Mouse (Mus musculus) forebrain, postnatal 0 days (tissue): Measurements from ENCODE around the gene Gcnt7. TPM values are rescaled to one million over a fixed set of nuclear protein-coding genes. Genes with fewer than 3 reads are reported as not detected.

Experiments used
- ATAC-seq: fragments of 200-750 bp; cut with Nextera tagmentation; 2 replicates; pipeline ENCODE4 v1.8.0; 2017; ENCODE audit warnings: mild to moderate bottlenecking, moderate library complexity
- DNase-seq: peaks from one replicate; pipeline ENCODE4 v3.0.0-alpha.2; 2015
- H3K27ac ChIP-seq: fragments of 300-500 bp; sonication (generic); 2 replicates; pipeline ENCODE4 v1.5.1; 2014; ENCODE audit warnings: low read depth, mild to moderate bottlenecking, antibody characterized with exemption, low read length, moderate library complexity, mixed read lengths
- H3K27me3 ChIP-seq: fragments of 300-500 bp; sonication (generic); 2 replicates; pipeline ENCODE4 v1.6.1; 2014; ENCODE audit warnings: mild to moderate bottlenecking, low read length, mixed read lengths; ENCODE audit not compliant: insufficient read depth
- H3K36me3 ChIP-seq: fragments of 300-500 bp; sonication (generic); 2 replicates; pipeline ENCODE4 v1.6.1; 2014; ENCODE audit warnings: mild to moderate bottlenecking, moderate library complexity; ENCODE audit not compliant: insufficient read depth
- H3K4me1 ChIP-seq: fragments of 300-500 bp; sonication (generic); 2 replicates; pipeline ENCODE4 v1.6.1; 2014; ENCODE audit warnings: antibody characterized with exemption; ENCODE audit not compliant: insufficient read depth
- H3K4me2 ChIP-seq: fragments of 300-500 bp; sonication (generic); 2 replicates; pipeline ENCODE4 v1.6.1; 2014; ENCODE audit warnings: low read depth, mild to moderate bottlenecking, moderate library complexity
- H3K4me3 ChIP-seq: fragments of 300-500 bp; sonication (generic); 2 replicates; pipeline ENCODE4 v1.5.1; 2014; ENCODE audit warnings: low read depth, low read length, mixed read lengths
- H3K9ac ChIP-seq: fragments of 300-500 bp; sonication (generic); 2 replicates; pipeline ENCODE4 v1.6.1; 2014; ENCODE audit warnings: mild to moderate bottlenecking
- H3K9me3 ChIP-seq: fragments of 300-500 bp; sonication (generic); 2 replicates; pipeline ENCODE4 v1.6.1; 2016; ENCODE audit warnings: low read length
- CTCF ChIP-seq: sonication (generic); IDR thresholded peaks from 2 replicates; pipeline ENCODE4 v1.5.1; 2016; ENCODE audit warnings: antibody characterized with exemption, control low read depth, low read depth
- WGBS: fragments of 180-500 bp; shearing (Covaris S2); extraction: QIAGEN DNeasy Blood & Tissue Kit; methylation state at CpG from one replicate; pipeline ENCODE4 v1.1.7; 2014; 5-methylcytosine and 5-hydroxymethylcytosine counted together
- polyA plus RNA-seq: library from polyadenylated mRNA; unstranded; fragments of >200 nt; fragmentation: Nextera tagmentation; extraction: Ambion mirVana; gene quantifications from 2 replicates; pipeline ENCODE4 v1.2.1, GENCODE M21; 2015
- total RNA-seq: library from RNA; depleted of rRNA; stranded (reverse); fragments of >200 nt; gene quantifications from 2 replicates; pipeline ENCODE4 v1.2.3, GENCODE M21; 2014

Gcnt7 gene
- total and polyA plus RNA-seq, 2 experiments from 2014 or later, result 0.74 TPM; not detected in 1

- no peak for TF ChIP-seq CTCF
- Histone ChIP-seq H3K4me1 (peaks cover 11% of the 10 kb centered on the region; the same call in 1 of the 2 replicates), H3K4me3 (peak overlapping the region; percentile 86), H3K9ac (peak overlapping the region; percentile 73), H3K4me2 (peak overlapping the region; percentile 66), H3K27me3 (no peaks in the 10 kb centered on the region), H3K27ac (no peak overlapping the region), H3K36me3 (peaks cover 13% of the 10 kb centered on the region), H3K9me3 (no peaks in the 10 kb centered on the region)
- WGBS, result 31% methylated on average over 6 of the region's 6 CpGs
- DNase-seq, result no peak
- no peak for ATAC-seq
These were observed 17.2 kb downstream of the Gcnt7 start for GRCm38 (mm10) chr2:172441176-172441575.

- ATAC-seq (peak; percentile 66), DNase-seq (no peak)
- Histone ChIP-seq H3K4me3 (peak overlapping the region; percentile 86), H3K9me3 (no peaks in the 10 kb centered on the region), H3K36me3 (peaks cover 8% of the 10 kb centered on the region), H3K4me1 (peaks cover 11% of the 10 kb centered on the region; the same call in 1 of the 2 replicates), H3K27ac (peak overlapping the region; percentile 51), H3K9ac (peak overlapping the region; percentile 73), H3K27me3 (no peaks in the 10 kb centered on the region), H3K4me2 (peak overlapping the region; percentile 66)
- WGBS, result 2% methylated on average over 21 of the region's 21 CpGs
- no peak for TF ChIP-seq CTCF
These were observed 17.8 kb downstream of the Gcnt7 start for GRCm38 (mm10) chr2:172440640-172441005.

GRCm38 (mm10) chr2:172439843-172440639 lies 18.4 kb downstream of the Gcnt7 start, which contains the start of gene Rtf2:
Gene Rtf2, plus strand, starts transcription at chr2:172440556.
- Histone ChIP-seq H3K27ac (peak within 1 kb of the TSS; percentile 51), H3K9ac (peak within 1 kb of the TSS; percentile 73), H3K27me3 (no peaks in the 10 kb centered on the region), H3K4me3 (peak within 1 kb of the TSS; percentile 86), H3K4me2 (peak within 1 kb of the TSS; percentile 66), H3K36me3 (peaks cover 2% of the 10 kb centered on the region; the same call in 1 of the 2 replicates), H3K4me1 (peaks cover 11% of the 10 kb centered on the region; the same call in 1 of the 2 replicates), H3K9me3 (no peaks in the 10 kb centered on the region)
- ATAC-seq (peak; percentile 95), DNase-seq (peak; percentile 98)
- WGBS, result 2% methylated on average over 35 of the region's 35 CpGs
- peak; percentile 50 for TF ChIP-seq CTCF

- Histone ChIP-seq H3K27me3 (no peaks in the 10 kb centered on the region), H3K9me3 (no peaks in the 10 kb centered on the region)
- no peak for DNase-seq
These were observed 20.9 kb downstream of the Gcnt7 start for GRCm38 (mm10) chr2:172437371-172437952.

GRCm38 (mm10) chr2:172433746-172434145 lies 24.6 kb downstream of the Gcnt7 start:
- no peaks in the 10 kb centered on the region for H3K9me3 ChIP-seq
- WGBS, result 57% methylated on average over 5 of the region's 5 CpGs
- H3K27me3 ChIP-seq, result no peaks in the 10 kb centered on the region
- H3K4me1 ChIP-seq, result no peaks in the 10 kb centered on the region
- no peak for TF ChIP-seq CTCF
- DNase-seq (no peak), ATAC-seq (no peak)
- no peak overlapping the region for H3K9ac ChIP-seq
- H3K4me2 ChIP-seq, result no peak overlapping the region
- H3K36me3 ChIP-seq, result no peaks in the 10 kb centered on the region
- no peak overlapping the region for H3K4me3 ChIP-seq
- no peak overlapping the region for H3K27ac ChIP-seq

More at GRCm38 (mm10) chr2:172437371-172437952, 20.9 kb downstream of the Gcnt7 start:
- Histone ChIP-seq H3K27ac (no peak overlapping the region), H3K4me1 (peaks cover 11% of the 10 kb centered on the region; the same call in 1 of the 2 replicates), H3K4me3 (no peak overlapping the region), H3K9ac (no peak overlapping the region), H3K4me2 (no peak overlapping the region), H3K36me3 (no peaks in the 10 kb centered on the region)
- no peak for TF ChIP-seq CTCF
- 73% methylated on average over 16 of the region's 16 CpGs for WGBS
- ATAC-seq, result no peak

GRCm38 (mm10) chr2:172430609-172431008 lies 27.8 kb downstream of the Gcnt7 start:
- H3K9ac ChIP-seq, result no peak overlapping the region
- WGBS, result 77% methylated on average over 1 of the region's 1 CpGs
- H3K4me2 ChIP-seq, result no peak overlapping the region
- no peaks in the 10 kb centered on the region for H3K27me3 ChIP-seq
- TF ChIP-seq CTCF, result no peak
- H3K27ac ChIP-seq, result no peak overlapping the region
- ATAC-seq, result no peak
- H3K36me3 ChIP-seq, result no peaks in the 10 kb centered on the region
- H3K9me3 ChIP-seq, result no peaks in the 10 kb centered on the region
- no peak overlapping the region for H3K4me3 ChIP-seq
- no peak for DNase-seq
- no peaks in the 10 kb centered on the region for H3K4me1 ChIP-seq

GRCm38 (mm10) chr2:172418208-172418607 lies 40.2 kb downstream of the Gcnt7 start:
- WGBS, result 91% methylated on average over 5 of the region's 5 CpGs
- ATAC-seq, result no peak
- no peak overlapping the region for H3K27ac ChIP-seq
- H3K4me2 ChIP-seq, result no peak overlapping the region
- H3K4me3 ChIP-seq, result no peak overlapping the region
- no peak for TF ChIP-seq CTCF
- no peaks in the 10 kb centered on the region for H3K4me1 ChIP-seq
- no peaks in the 10 kb centered on the region for H3K27me3 ChIP-seq
- no peak for DNase-seq
- H3K9me3 ChIP-seq, result no peaks in the 10 kb centered on the region
- no peak overlapping the region for H3K9ac ChIP-seq
- H3K36me3 ChIP-seq, result no peaks in the 10 kb centered on the region
